Mouse (Mus musculus): ENCODE results near the gene Vps25. TPM values are rescaled to one million over a fixed set of nuclear protein-coding genes. Genes with fewer than 3 reads are reported as not detected.

Gene Vps25
- total RNA-seq, 2 experiments from 2014 or later = 31.3 to 91.5 TPM

Other genes starting within 250 kb of the Vps25 start
- 487 and 539 TPM in 2 replicates for gene Atp6v0a1, start 244.3 kb upstream of the Vps25 start, total RNA-seq (2015; ENCODE audit: low replicate concordance)
- gene Atp6v0a1, start 244.3 kb upstream of the Vps25 start, total RNA-seq (2017; ENCODE audit: low replicate concordance) = 528 and 748 TPM in 2 replicates
- gene Naglu, start 183.7 kb upstream of the Vps25 start, total RNA-seq (2015; ENCODE audit: low replicate concordance) = 3.1 and 3.7 TPM in 2 replicates
- 2.0 and 2.8 TPM in 2 replicates for gene Naglu, start 183.7 kb upstream of the Vps25 start, total RNA-seq (2017; ENCODE audit: low replicate concordance)
- gene Hsd17b1, start 175.3 kb upstream of the Vps25 start, total RNA-seq (2015; ENCODE audit: low replicate concordance) = 2.1 TPM in 1 of 2 replicates, not detected in the other
- gene Hsd17b1, start 175.3 kb upstream of the Vps25 start, total RNA-seq (2017; ENCODE audit: low replicate concordance) = 1.9 TPM in 1 of 2 replicates, not detected in the other
- gene Coasy, start 171.1 kb upstream of the Vps25 start, total RNA-seq (2015; ENCODE audit: low replicate concordance) = 6.7 and 7.5 TPM in 2 replicates
- gene Coasy, start 171.1 kb upstream of the Vps25 start, total RNA-seq (2017; ENCODE audit: low replicate concordance) = 3.8 and 9.6 TPM in 2 replicates
- gene Mlx, start 166.4 kb upstream of the Vps25 start, total RNA-seq (2015; ENCODE audit: low replicate concordance) = 20.5 and 26.9 TPM in 2 replicates
- gene Mlx, start 166.4 kb upstream of the Vps25 start, total RNA-seq (2017; ENCODE audit: low replicate concordance) = 18.4 and 23.7 TPM in 2 replicates
- gene Psmc3ip, start 158.3 kb upstream of the Vps25 start, total RNA-seq (2015; ENCODE audit: low replicate concordance) = 2.7 and 4.4 TPM in 2 replicates
- 4.1 and 13.7 TPM in 2 replicates for gene Psmc3ip, start 158.3 kb upstream of the Vps25 start, total RNA-seq (2017; ENCODE audit: low replicate concordance)
- gene Retreg3, start 133.8 kb upstream of the Vps25 start, total RNA-seq (2015; ENCODE audit: low replicate concordance) = 35.7 and 40.3 TPM in 2 replicates
- gene Retreg3, start 133.8 kb upstream of the Vps25 start, total RNA-seq (2017; ENCODE audit: low replicate concordance) = 88.4 and 93.1 TPM in 2 replicates
- 5.6 and 12.5 TPM in 2 replicates for gene Tubg1, start 133.8 kb upstream of the Vps25 start, total RNA-seq (2015; ENCODE audit: low replicate concordance)
- 8.2 and 10.5 TPM in 2 replicates for gene Tubg1, start 133.8 kb upstream of the Vps25 start, total RNA-seq (2017; ENCODE audit: low replicate concordance)
- gene Tubg2, start 97.8 kb upstream of the Vps25 start, total RNA-seq (2015; ENCODE audit: low replicate concordance) = not detected in 2 replicates
- gene Tubg2, start 97.8 kb upstream of the Vps25 start, total RNA-seq (2017; ENCODE audit: low replicate concordance) = not detected in 2 replicates
- gene Cntnap1, start 83.2 kb upstream of the Vps25 start, total RNA-seq (2015; ENCODE audit: low replicate concordance) = 0.58 and 0.63 TPM in 2 replicates
- 0.17 TPM in 1 of 2 replicates, not detected in the other for gene Cntnap1, start 83.2 kb upstream of the Vps25 start, total RNA-seq (2017; ENCODE audit: low replicate concordance)
- not detected in 2 replicates for gene Plekhh3, start 82.4 kb upstream of the Vps25 start, total RNA-seq (2015; ENCODE audit: low replicate concordance)
- 1.1 TPM in 1 of 2 replicates, not detected in the other for gene Plekhh3, start 82.4 kb upstream of the Vps25 start, total RNA-seq (2017; ENCODE audit: low replicate concordance)
- 0.63 TPM in 1 of 2 replicates, not detected in the other for gene Ccr10, start 78.3 kb upstream of the Vps25 start, total RNA-seq (2015; ENCODE audit: low replicate concordance)
- not detected in 2 replicates for gene Ccr10, start 78.3 kb upstream of the Vps25 start, total RNA-seq (2017; ENCODE audit: low replicate concordance)
- 161 and 177 TPM in 2 replicates for gene Ezh1, start 27.2 kb upstream of the Vps25 start, total RNA-seq (2015; ENCODE audit: low replicate concordance)
- 208 and 251 TPM in 2 replicates for gene Ezh1, start 27.2 kb upstream of the Vps25 start, total RNA-seq (2017; ENCODE audit: low replicate concordance)
- 2.7 TPM in 1 of 2 replicates, not detected in the other for gene Ramp2, start 7.7 kb upstream of the Vps25 start, total RNA-seq (2015; ENCODE audit: low replicate concordance)
- not detected in 2 replicates for gene Ramp2, start 7.7 kb upstream of the Vps25 start, total RNA-seq (2017; ENCODE audit: low replicate concordance)
- 2.3 and 17.7 TPM in 2 replicates for gene Wnk4, start 6.9 kb downstream of the Vps25 start, total RNA-seq (2015; ENCODE audit: low replicate concordance)
- 1.5 and 6.0 TPM in 2 replicates for gene Wnk4, start 6.9 kb downstream of the Vps25 start, total RNA-seq (2017; ENCODE audit: low replicate concordance)
- gene Cntd1, start 25.3 kb downstream of the Vps25 start, total RNA-seq (2015; ENCODE audit: low replicate concordance) = 0.96 TPM in 1 of 2 replicates, not detected in the other
- gene Cntd1, start 25.3 kb downstream of the Vps25 start, total RNA-seq (2017; ENCODE audit: low replicate concordance) = 2.2 and 5.4 TPM in 2 replicates
- 12.3 and 29.8 TPM in 2 replicates for gene Coa3, start 25.4 kb downstream of the Vps25 start, total RNA-seq (2015; ENCODE audit: low replicate concordance)
- 5.3 and 10.6 TPM in 2 replicates for gene Coa3, start 25.4 kb downstream of the Vps25 start, total RNA-seq (2017; ENCODE audit: low replicate concordance)
- gene Becn1, start 48.6 kb downstream of the Vps25 start, total RNA-seq (2015; ENCODE audit: low replicate concordance) = 98.0 and 105 TPM in 2 replicates
- 362 and 618 TPM in 2 replicates for gene Becn1, start 48.6 kb downstream of the Vps25 start, total RNA-seq (2017; ENCODE audit: low replicate concordance)
- 797 and 835 TPM in 2 replicates for gene Psme3, start 62.5 kb downstream of the Vps25 start, total RNA-seq (2015; ENCODE audit: low replicate concordance)
- gene Psme3, start 62.5 kb downstream of the Vps25 start, total RNA-seq (2017; ENCODE audit: low replicate concordance) = 707 and 918 TPM in 2 replicates
- gene Aoc2, start 71.4 kb downstream of the Vps25 start, total RNA-seq (2015; ENCODE audit: low replicate concordance) = 47.1 and 65.0 TPM in 2 replicates
- gene Aoc2, start 71.4 kb downstream of the Vps25 start, total RNA-seq (2017; ENCODE audit: low replicate concordance) = 44.1 and 45.0 TPM in 2 replicates
- gene Aoc3, start 76.9 kb downstream of the Vps25 start, total RNA-seq (2015; ENCODE audit: low replicate concordance) = 4.0 and 6.9 TPM in 2 replicates
- 2.9 and 6.6 TPM in 2 replicates for gene Aoc3, start 76.9 kb downstream of the Vps25 start, total RNA-seq (2017; ENCODE audit: low replicate concordance)
- gene G6pc, start 113.9 kb downstream of the Vps25 start, total RNA-seq (2015; ENCODE audit: low replicate concordance) = not detected in 2 replicates
- 0.70 TPM in 1 of 2 replicates, not detected in the other for gene G6pc, start 113.9 kb downstream of the Vps25 start, total RNA-seq (2017; ENCODE audit: low replicate concordance)
- gene Aarsd1, start 163.9 kb downstream of the Vps25 start, total RNA-seq (2015; ENCODE audit: low replicate concordance) = 2.9 and 5.2 TPM in 2 replicates
- gene Aarsd1, start 163.9 kb downstream of the Vps25 start, total RNA-seq (2017; ENCODE audit: low replicate concordance) = 4.6 and 17.4 TPM in 2 replicates
- gene Gm27029, start 171.1 kb downstream of the Vps25 start, total RNA-seq (2015; ENCODE audit: low replicate concordance) = not detected in 2 replicates
- gene Gm27029, start 171.1 kb downstream of the Vps25 start, total RNA-seq (2017; ENCODE audit: low replicate concordance) = not detected in 2 replicates
- gene Rundc1, start 171.4 kb downstream of the Vps25 start, total RNA-seq (2015; ENCODE audit: low replicate concordance) = 2.1 and 3.3 TPM in 2 replicates
- gene Rundc1, start 171.4 kb downstream of the Vps25 start, total RNA-seq (2017; ENCODE audit: low replicate concordance) = 0.56 and 2.7 TPM in 2 replicates
- 2.9 TPM in 1 of 2 replicates, not detected in the other for gene Ptges3l, start 171.6 kb downstream of the Vps25 start, total RNA-seq (2015; ENCODE audit: low replicate concordance)
- not detected in 2 replicates for gene Ptges3l, start 171.6 kb downstream of the Vps25 start, total RNA-seq (2017; ENCODE audit: low replicate concordance)
- gene Rpl27, start 188.6 kb downstream of the Vps25 start, total RNA-seq (2015; ENCODE audit: low replicate concordance) = 108 and 182 TPM in 2 replicates
- 176 and 239 TPM in 2 replicates for gene Rpl27, start 188.6 kb downstream of the Vps25 start, total RNA-seq (2017; ENCODE audit: low replicate concordance)
- 71.9 and 78.0 TPM in 2 replicates for gene Ifi35, start 194.7 kb downstream of the Vps25 start, total RNA-seq (2015; ENCODE audit: low replicate concordance)
- gene Ifi35, start 194.7 kb downstream of the Vps25 start, total RNA-seq (2017; ENCODE audit: low replicate concordance) = 62.4 and 81.0 TPM in 2 replicates
- gene Rnd2, start 211.3 kb downstream of the Vps25 start, total RNA-seq (2015; ENCODE audit: low replicate concordance) = not detected in 2 replicates
- 1.4 TPM in 1 of 2 replicates, not detected in the other for gene Rnd2, start 211.3 kb downstream of the Vps25 start, total RNA-seq (2017; ENCODE audit: low replicate concordance)
- 12.3 and 16.1 TPM in 2 replicates for gene Vat1, start 212.5 kb downstream of the Vps25 start, total RNA-seq (2015; ENCODE audit: low replicate concordance)
- gene Vat1, start 212.5 kb downstream of the Vps25 start, total RNA-seq (2017; ENCODE audit: low replicate concordance) = 6.7 and 8.1 TPM in 2 replicates